Mouse (Mus musculus) forebrain, postnatal 0 days (tissue): Measurements from ENCODE around the gene Bckdhb. TPM values are rescaled to one million over a fixed set of nuclear protein-coding genes. Genes with fewer than 3 reads are reported as not detected.

Source experiments
- ATAC-seq: fragments of 200-750 bp; cut with Nextera tagmentation; 2 replicates; pipeline ENCODE4 v1.8.0; 2017; ENCODE audit warnings: mild to moderate bottlenecking, moderate library complexity
- DNase-seq: peaks from one replicate; pipeline ENCODE4 v3.0.0-alpha.2; 2015
- H3K27ac ChIP-seq: fragments of 300-500 bp; sonication (generic); 2 replicates; pipeline ENCODE4 v1.5.1; 2014; ENCODE audit warnings: low read depth, mild to moderate bottlenecking, antibody characterized with exemption, low read length, moderate library complexity, mixed read lengths
- H3K27me3 ChIP-seq: fragments of 300-500 bp; sonication (generic); 2 replicates; pipeline ENCODE4 v1.6.1; 2014; ENCODE audit warnings: mild to moderate bottlenecking, low read length, mixed read lengths; ENCODE audit not compliant: insufficient read depth
- H3K36me3 ChIP-seq: fragments of 300-500 bp; sonication (generic); 2 replicates; pipeline ENCODE4 v1.6.1; 2014; ENCODE audit warnings: mild to moderate bottlenecking, moderate library complexity; ENCODE audit not compliant: insufficient read depth
- H3K4me1 ChIP-seq: fragments of 300-500 bp; sonication (generic); 2 replicates; pipeline ENCODE4 v1.6.1; 2014; ENCODE audit warnings: antibody characterized with exemption; ENCODE audit not compliant: insufficient read depth
- H3K4me2 ChIP-seq: fragments of 300-500 bp; sonication (generic); 2 replicates; pipeline ENCODE4 v1.6.1; 2014; ENCODE audit warnings: low read depth, mild to moderate bottlenecking, moderate library complexity
- H3K4me3 ChIP-seq: fragments of 300-500 bp; sonication (generic); 2 replicates; pipeline ENCODE4 v1.5.1; 2014; ENCODE audit warnings: low read depth, low read length, mixed read lengths
- H3K9ac ChIP-seq: fragments of 300-500 bp; sonication (generic); 2 replicates; pipeline ENCODE4 v1.6.1; 2014; ENCODE audit warnings: mild to moderate bottlenecking
- H3K9me3 ChIP-seq: fragments of 300-500 bp; sonication (generic); 2 replicates; pipeline ENCODE4 v1.6.1; 2016; ENCODE audit warnings: low read length
- CTCF ChIP-seq: sonication (generic); IDR thresholded peaks from 2 replicates; pipeline ENCODE4 v1.5.1; 2016; ENCODE audit warnings: antibody characterized with exemption, control low read depth, low read depth
- WGBS: fragments of 180-500 bp; shearing (Covaris S2); extraction: QIAGEN DNeasy Blood & Tissue Kit; methylation state at CpG from one replicate; pipeline ENCODE4 v1.1.7; 2014; 5-methylcytosine and 5-hydroxymethylcytosine counted together
- polyA plus RNA-seq: library from polyadenylated mRNA; unstranded; fragments of >200 nt; fragmentation: Nextera tagmentation; extraction: Ambion mirVana; gene quantifications from 2 replicates; pipeline ENCODE4 v1.2.1, GENCODE M21; 2015
- total RNA-seq: library from RNA; depleted of rRNA; stranded (reverse); fragments of >200 nt; gene quantifications from 2 replicates; pipeline ENCODE4 v1.2.3, GENCODE M21; 2014

The Bckdhb gene
- total and polyA plus RNA-seq, 2 experiments from 2014 or later = 14.2 to 34.8 TPM

DNA sequence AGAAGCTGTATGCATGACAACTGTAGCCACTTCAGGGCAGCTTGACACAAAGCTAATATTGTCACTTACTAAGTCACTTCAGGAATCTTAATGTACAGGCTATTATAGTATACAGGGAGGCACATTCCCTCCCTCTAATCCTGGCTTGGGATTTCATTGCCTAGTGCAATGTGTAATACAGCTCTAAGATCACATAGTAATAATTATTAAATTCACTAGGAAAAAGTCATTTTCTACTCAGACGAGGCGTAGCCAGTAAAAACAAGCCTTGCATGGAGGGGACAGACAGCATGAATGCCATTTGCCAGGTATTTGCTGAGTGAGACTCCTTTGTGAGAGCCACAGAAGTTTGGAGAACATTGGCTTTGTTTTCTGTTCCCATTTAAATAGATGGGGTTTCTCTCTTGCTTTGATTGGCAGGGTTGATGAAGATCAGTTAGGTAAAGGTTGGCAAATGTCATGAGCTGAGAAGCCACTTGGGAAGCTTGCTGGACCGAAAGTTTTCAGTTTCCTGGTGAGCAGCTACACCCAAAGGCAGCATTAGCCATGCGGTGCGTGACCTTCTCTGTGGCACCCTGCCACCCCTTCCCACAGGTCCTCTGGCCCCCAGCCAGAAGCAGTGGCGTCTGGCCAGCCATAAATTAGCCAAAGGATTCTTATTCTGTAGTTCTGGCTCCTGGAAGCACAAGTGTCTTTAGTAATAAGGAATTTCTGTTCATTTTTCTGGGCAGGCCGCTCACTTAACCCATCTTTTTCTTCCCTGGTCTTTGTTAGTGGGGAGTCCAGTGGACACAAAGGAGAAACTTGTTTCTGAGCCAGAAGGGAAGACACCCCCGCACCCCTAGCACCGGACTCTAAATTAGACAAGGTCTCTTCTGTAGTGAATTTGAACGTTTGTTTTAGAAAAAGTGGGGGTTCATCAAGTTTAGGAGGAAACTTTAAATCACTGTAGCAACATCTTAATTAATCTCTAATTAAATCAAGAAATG, 37.4 kb downstream of the Bckdhb start:
- no peak overlapping the region for H3K4me2 ChIP-seq
- H3K9ac ChIP-seq = no peak overlapping the region
- no peak overlapping the region for H3K27ac ChIP-seq
- no peak for TF ChIP-seq CTCF
- H3K9me3 ChIP-seq = 0 out of 2 replicates have a peak, but pooled peaks cover 4% of the 10 kb centered on the region
- no peak overlapping the region for H3K4me3 ChIP-seq
- ATAC-seq = peak; percentile 36; the same call in 1 of the 2 replicates
- 16% methylated on average over 10 of the region's 10 CpGs for WGBS
- peak; percentile 64 for DNase-seq
- H3K27me3 ChIP-seq = no peaks in the 10 kb centered on the region
- H3K36me3 ChIP-seq = no peaks in the 10 kb centered on the region
- no peaks in the 10 kb centered on the region for H3K4me1 ChIP-seq

DNA sequence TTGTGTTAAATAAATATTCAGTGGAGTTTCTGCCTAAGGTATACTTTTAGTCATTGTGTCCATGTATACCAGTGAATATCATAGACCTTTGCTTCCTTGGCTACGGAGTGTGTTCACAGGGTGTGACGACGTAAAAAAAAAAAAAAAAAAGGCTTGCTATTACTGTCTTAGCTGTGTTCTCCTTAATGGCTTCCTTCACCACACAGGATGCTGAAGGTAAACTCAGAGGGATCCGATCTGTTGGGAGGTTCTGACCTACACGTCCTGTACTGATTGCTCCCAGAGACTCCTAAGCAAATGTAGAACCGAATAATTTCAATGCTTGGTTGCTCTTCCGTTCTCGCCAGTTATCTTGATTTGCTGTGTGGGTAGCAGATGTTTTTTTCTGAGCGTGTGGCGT, 38.4 kb downstream of the Bckdhb start:
- Histone ChIP-seq H3K36me3 (no peaks in the 10 kb centered on the region), H3K27me3 (no peaks in the 10 kb centered on the region), H3K9ac (no peak overlapping the region), H3K4me1 (no peaks in the 10 kb centered on the region), H3K9me3 (0 out of 2 replicates have a peak, but pooled peaks cover 4% of the 10 kb centered on the region), H3K27ac (no peak overlapping the region), H3K4me2 (no peak overlapping the region), H3K4me3 (no peak overlapping the region)
- no peak for TF ChIP-seq CTCF
- 78% methylated on average over 10 of the region's 10 CpGs for WGBS
- ATAC-seq (no peak), DNase-seq (no peak)

DNA sequence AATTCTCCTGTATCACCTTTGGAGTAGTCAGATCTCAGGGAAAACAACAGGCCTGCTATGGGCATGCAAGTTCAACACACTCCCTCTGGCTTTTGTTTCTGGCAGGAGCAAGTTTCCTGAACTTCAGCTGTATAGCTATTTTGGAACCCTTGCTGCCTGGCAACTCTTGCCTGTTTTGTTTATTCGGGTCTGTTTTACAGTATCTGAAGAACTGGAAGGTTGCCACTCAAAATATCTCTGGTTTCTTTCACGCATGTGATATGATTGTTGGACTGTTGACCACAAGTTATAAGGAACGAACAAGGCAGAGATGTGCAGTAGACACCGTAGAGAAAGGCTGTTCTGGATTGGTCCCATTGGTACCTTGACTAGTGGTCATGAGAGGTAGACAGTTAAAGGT, 39.4 kb downstream of the Bckdhb start:
- DNase-seq = no peak
- no peak overlapping the region for H3K4me3 ChIP-seq
- no peaks in the 10 kb centered on the region for H3K36me3 ChIP-seq
- H3K27me3 ChIP-seq = no peaks in the 10 kb centered on the region
- H3K9me3 ChIP-seq = 0 out of 2 replicates have a peak, but pooled peaks cover 4% of the 10 kb centered on the region
- TF ChIP-seq CTCF = no peak
- H3K9ac ChIP-seq = no peak overlapping the region
- H3K4me2 ChIP-seq = no peak overlapping the region
- WGBS = 85% methylated on average over 4 of the region's 4 CpGs
- ATAC-seq = no peak
- H3K27ac ChIP-seq = no peak overlapping the region
- no peaks in the 10 kb centered on the region for H3K4me1 ChIP-seq

DNA sequence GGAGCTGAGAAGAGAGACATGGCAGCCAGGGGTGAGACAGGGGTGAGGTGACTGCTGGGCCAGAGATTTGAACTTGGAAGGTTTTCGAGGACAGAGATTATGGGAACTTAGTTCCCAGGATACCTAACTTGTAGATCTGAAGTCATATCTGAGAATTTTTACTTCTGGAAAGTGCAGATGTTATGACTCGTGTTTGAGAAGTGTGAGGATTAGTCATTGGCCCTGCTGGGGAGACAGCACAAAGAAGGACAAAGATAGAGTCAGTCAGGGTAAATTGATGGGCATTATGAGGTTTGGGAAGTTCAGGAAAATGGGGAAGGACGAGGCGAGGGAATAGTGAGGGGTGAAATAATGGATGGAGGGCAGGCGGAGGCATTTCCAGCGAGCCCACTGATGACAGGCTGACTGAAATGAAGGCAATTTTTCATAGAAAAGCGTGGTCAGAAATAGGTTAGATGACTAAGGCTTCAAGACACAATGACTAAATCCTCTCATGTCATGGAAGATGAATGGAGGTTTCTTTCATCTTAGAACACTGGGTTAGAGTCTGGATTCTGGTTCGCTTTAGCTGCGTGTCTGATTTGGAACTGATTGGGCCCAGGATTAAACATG, 42.6 kb downstream of the Bckdhb start:
- no peak for DNase-seq
- 92% methylated on average over 9 of the region's 9 CpGs for WGBS
- Histone ChIP-seq H3K4me2 (no peak overlapping the region), H3K27me3 (no peaks in the 10 kb centered on the region), H3K27ac (no peak overlapping the region), H3K36me3 (no peaks in the 10 kb centered on the region), H3K9me3 (no peaks in the 10 kb centered on the region), H3K4me1 (no peaks in the 10 kb centered on the region), H3K4me3 (no peak overlapping the region), H3K9ac (no peak overlapping the region)
- no peak for ATAC-seq
- no peak for TF ChIP-seq CTCF

DNA sequence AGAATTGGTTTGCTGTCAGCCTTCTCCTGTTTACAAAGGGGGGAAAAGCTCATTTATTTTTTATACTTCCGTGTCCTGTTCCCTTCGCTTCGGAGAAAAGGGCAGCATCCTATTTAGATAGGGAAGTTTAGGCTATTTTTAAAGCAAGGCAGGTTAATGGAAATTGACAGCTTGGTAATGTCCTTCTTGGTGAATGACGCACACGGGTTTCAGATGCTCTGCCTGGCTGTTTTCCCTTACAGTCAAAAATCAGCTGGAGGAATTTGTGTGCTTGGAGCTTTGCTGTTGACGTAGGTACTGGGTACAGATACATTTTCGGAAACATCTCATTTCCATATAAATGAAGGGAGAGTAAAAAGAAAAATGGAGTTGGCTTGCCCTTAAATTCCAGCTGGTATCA, 44.4 kb downstream of the Bckdhb start:
- WGBS = 71% methylated on average over 7 of the region's 7 CpGs
- H3K4me2 ChIP-seq = no peak overlapping the region
- no peak for DNase-seq
- no peak overlapping the region for H3K27ac ChIP-seq
- H3K9me3 ChIP-seq = no peaks in the 10 kb centered on the region
- H3K27me3 ChIP-seq = no peaks in the 10 kb centered on the region
- H3K4me1 ChIP-seq = no peaks in the 10 kb centered on the region
- no peak for ATAC-seq
- no peak for TF ChIP-seq CTCF
- H3K36me3 ChIP-seq = no peaks in the 10 kb centered on the region
- no peak overlapping the region for H3K9ac ChIP-seq
- no peak overlapping the region for H3K4me3 ChIP-seq

DNA sequence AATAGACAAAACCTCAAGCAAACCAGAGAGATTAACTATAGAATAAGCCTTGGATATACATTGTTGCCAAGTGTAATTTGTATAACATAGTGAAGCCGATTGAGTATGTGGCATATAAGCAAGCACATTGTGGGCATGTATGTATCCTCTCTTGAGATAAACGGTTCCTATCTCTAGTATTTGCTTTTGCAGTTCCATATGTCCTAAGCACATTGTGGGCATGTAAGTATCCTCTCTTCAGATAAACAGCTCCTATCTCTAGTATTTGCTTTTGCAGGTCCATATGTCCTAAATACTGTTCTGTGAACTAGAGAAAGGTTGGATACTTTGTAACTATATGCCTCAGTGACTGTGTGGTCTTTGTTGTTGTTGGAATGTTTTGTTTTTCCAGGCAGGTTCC, 48.5 kb downstream of the Bckdhb start:
- Histone ChIP-seq H3K27ac (no peak overlapping the region), H3K4me1 (no peaks in the 10 kb centered on the region), H3K9ac (no peak overlapping the region), H3K36me3 (no peaks in the 10 kb centered on the region), H3K4me3 (no peak overlapping the region), H3K9me3 (no peaks in the 10 kb centered on the region), H3K27me3 (no peaks in the 10 kb centered on the region), H3K4me2 (no peak overlapping the region)
- ATAC-seq (no peak), DNase-seq (no peak)
- TF ChIP-seq CTCF = no peak
- 91% methylated on average over 2 of the region's 2 CpGs for WGBS

DNA sequence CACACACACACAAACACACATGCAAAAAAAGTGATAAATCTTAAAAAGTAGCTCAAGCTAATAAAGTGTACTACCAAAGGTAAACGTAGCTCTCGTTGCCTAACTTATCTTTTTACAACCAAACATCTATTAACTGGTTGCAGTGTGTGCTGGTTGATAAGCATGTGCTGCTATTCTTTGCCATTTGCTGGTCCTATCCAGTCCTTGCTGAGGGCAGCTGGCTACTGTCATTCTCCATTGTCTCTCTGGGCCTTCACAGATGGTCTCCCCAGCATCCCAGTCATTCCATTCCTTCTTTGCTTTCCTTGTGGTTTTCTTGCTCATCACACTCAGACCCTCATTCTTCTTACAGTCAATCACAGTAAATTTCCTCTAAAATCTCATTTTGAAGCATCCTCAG, 50.9 kb downstream of the Bckdhb start:
- no peak overlapping the region for H3K4me3 ChIP-seq
- H3K4me1 ChIP-seq = no peaks in the 10 kb centered on the region
- no peaks in the 10 kb centered on the region for H3K27me3 ChIP-seq
- no peak overlapping the region for H3K27ac ChIP-seq
- no peak overlapping the region for H3K4me2 ChIP-seq
- 0 out of 2 replicates have a peak, but pooled peaks cover 4% of the 10 kb centered on the region for H3K9me3 ChIP-seq
- H3K9ac ChIP-seq = no peak overlapping the region
- no peak for TF ChIP-seq CTCF
- no peaks in the 10 kb centered on the region for H3K36me3 ChIP-seq
- DNase-seq = no peak
- WGBS = 93% methylated on average over 2 of the region's 2 CpGs
- no peak for ATAC-seq
